Mouse (Mus musculus) forebrain, embryonic 12.5 days (tissue): ENCODE results near the gene Myo3b. TPM values are rescaled to one million over a fixed set of nuclear protein-coding genes. Genes with fewer than 3 reads are reported as not detected.
"Not testable (repeated sequence)": the region's sequence is repeated elsewhere in the genome, so short reads cannot be mapped to it uniquely, and the experiment has no call there.

Experiments
- ATAC-seq: fragments of 200-750 bp; cut with Nextera tagmentation; 2 replicates; pipeline ENCODE4 v1.8.0; 2017; ENCODE audit warnings: moderate TSS enrichment; ENCODE audit not compliant: low FRiP score
- H3K27ac ChIP-seq: fragments of 300-500 bp; sonication (generic); 2 replicates; pipeline ENCODE4 v1.5.1; 2016; ENCODE audit warnings: mild to moderate bottlenecking
- H3K27me3 ChIP-seq: fragments of 300-500 bp; sonication (generic); 2 replicates; pipeline ENCODE4 v1.6.1; 2016; ENCODE audit warnings: mild to moderate bottlenecking
- H3K36me3 ChIP-seq: fragments of 300-500 bp; sonication (generic); replicated peaks from 2 replicates; pipeline ENCODE4 v1.6.1; 2016; ENCODE audit warnings: mild to moderate bottlenecking
- H3K4me1 ChIP-seq: fragments of 300-500 bp; sonication (generic); 2 replicates; pipeline ENCODE4 v1.6.1; 2016
- H3K4me2 ChIP-seq: fragments of 300-500 bp; sonication (generic); 2 replicates; pipeline ENCODE4 v1.6.1; 2016; ENCODE audit warnings: mild to moderate bottlenecking, moderate library complexity
- H3K4me3 ChIP-seq: fragments of 300-500 bp; sonication (generic); replicated peaks from 2 replicates; pipeline ENCODE4 v1.5.1; 2016; ENCODE audit warnings: mild to moderate bottlenecking
- H3K9ac ChIP-seq: fragments of 300-500 bp; sonication (generic); 2 replicates; pipeline ENCODE4 v1.6.1; 2016; ENCODE audit warnings: mild to moderate bottlenecking
- H3K9me3 ChIP-seq: fragments of 300-500 bp; sonication (generic); 2 replicates; pipeline ENCODE4 v1.6.1; 2016
- WGBS: fragments of 180-500 bp; shearing (Covaris S2); methylation state at CpG from one replicate; pipeline ENCODE4 v1.1.7; 2016; 5-methylcytosine and 5-hydroxymethylcytosine counted together
- polyA plus RNA-seq: library from polyadenylated mRNA; unstranded; fragments of >200 nt; fragmentation: Nextera tagmentation; extraction: Ambion mirVana; gene quantifications from 2 replicates; pipeline ENCODE4 v1.2.1, GENCODE M21; 2016

Myo3b gene
- polyA plus RNA-seq = 0.06 and 0.15 TPM in 2 replicates

- H3K36me3 ChIP-seq = no peaks in the 10 kb centered on the region
- no peak within 1 kb of the TSS for H3K4me2 ChIP-seq
- H3K9me3 ChIP-seq = no peaks in the 10 kb centered on the region
- no peaks in the 10 kb centered on the region for H3K27me3 ChIP-seq
- H3K27ac ChIP-seq = no peak within 1 kb of the TSS
- no peak within 1 kb of the TSS for H3K4me3 ChIP-seq
- no peak within 1 kb of the TSS for H3K9ac ChIP-seq
- no peak for ATAC-seq
- 26% methylated on average over 7 of the region's 7 CpGs for WGBS
- H3K4me1 ChIP-seq = peaks cover 12% of the 10 kb centered on the region
Observed at GRCm38 (mm10) chr2:70038752-70039151, at the start of gene Myo3b. Gene Myo3b (plus strand): TSS chr2:70039126.

GRCm38 (mm10) chr2:69989224-69989623 is 49.7 kb upstream of the Myo3b start:
- Histone ChIP-seq H3K9ac (no peak overlapping the region), H3K4me3 (no peak overlapping the region), H3K27me3 (no peaks in the 10 kb centered on the region), H3K4me1 (no peaks in the 10 kb centered on the region), H3K36me3 (peaks cover 47% of the 10 kb centered on the region), H3K27ac (no peak overlapping the region), H3K9me3 (no peaks in the 10 kb centered on the region), H3K4me2 (no peak overlapping the region)
- ATAC-seq = no peak
- WGBS = 91% methylated on average over 6 of the region's 6 CpGs

- WGBS = 46% methylated on average over 2 of the region's 2 CpGs
- Histone ChIP-seq H3K9me3 (no peaks in the 10 kb centered on the region), H3K4me3 (no peak overlapping the region), H3K27ac (no peak overlapping the region), H3K4me2 (no peak overlapping the region), H3K27me3 (no peaks in the 10 kb centered on the region), H3K36me3 (peaks cover 48% of the 10 kb centered on the region), H3K4me1 (no peaks in the 10 kb centered on the region), H3K9ac (no peak overlapping the region)
- no peak for ATAC-seq
Observed at GRCm38 (mm10) chr2:69990647-69991046, 48.3 kb upstream of the Myo3b start.

GRCm38 (mm10) chr2:69994082-69994736 is 44.7 kb upstream of the Myo3b start:
- H3K36me3 ChIP-seq = peaks cover 51% of the 10 kb centered on the region
- not testable (repeated sequence) for H3K4me2 ChIP-seq, H3K9me3 ChIP-seq, H3K27ac ChIP-seq, H3K27me3 ChIP-seq, H3K4me3 ChIP-seq, ATAC-seq, H3K4me1 ChIP-seq, H3K9ac ChIP-seq
- 96% methylated on average over 3 of the region's 3 CpGs for WGBS

GRCm38 (mm10) chr2:69994779-69995178 is 44.1 kb upstream of the Myo3b start:
- Histone ChIP-seq H3K4me1 (no peaks in the 10 kb centered on the region), H3K4me3 (no peak overlapping the region), H3K27me3 (no peaks in the 10 kb centered on the region), H3K27ac (no peak overlapping the region), H3K9me3 (no peaks in the 10 kb centered on the region), H3K4me2 (no peak overlapping the region), H3K9ac (no peak overlapping the region), H3K36me3 (peaks cover 46% of the 10 kb centered on the region)
- 91% methylated on average over 2 of the region's 2 CpGs for WGBS
- ATAC-seq = no peak

- H3K27me3 ChIP-seq = no peaks in the 10 kb centered on the region
- no peak for ATAC-seq
- 89% methylated on average over 7 of the region's 7 CpGs for WGBS
Observed at GRCm38 (mm10) chr2:69999097-69999770, 39.7 kb upstream of the Myo3b start.

GRCm38 (mm10) chr2:70000316-70000715 is 38.6 kb upstream of the Myo3b start:
- 90% methylated on average over 6 of the region's 6 CpGs for WGBS
- no peaks in the 10 kb centered on the region for H3K4me1 ChIP-seq
- no peak overlapping the region for H3K4me2 ChIP-seq
- no peaks in the 10 kb centered on the region for H3K9me3 ChIP-seq
- ATAC-seq = no peak
- no peak overlapping the region for H3K4me3 ChIP-seq
- H3K27ac ChIP-seq = no peak overlapping the region
- no peak overlapping the region for H3K9ac ChIP-seq
- H3K36me3 ChIP-seq = peaks cover 31% of the 10 kb centered on the region
- no peaks in the 10 kb centered on the region for H3K27me3 ChIP-seq

More at GRCm38 (mm10) chr2:69999097-69999770, 39.7 kb upstream of the Myo3b start:
- Histone ChIP-seq H3K9ac (no peak overlapping the region), H3K4me3 (no peak overlapping the region), H3K36me3 (peaks cover 36% of the 10 kb centered on the region), H3K9me3 (no peaks in the 10 kb centered on the region), H3K4me2 (no peak overlapping the region), H3K27ac (no peak overlapping the region), H3K4me1 (no peaks in the 10 kb centered on the region)

GRCm38 (mm10) chr2:70006492-70006891 is 32.4 kb upstream of the Myo3b start:
- no peak for ATAC-seq
- H3K9me3 ChIP-seq = no peaks in the 10 kb centered on the region
- no peaks in the 10 kb centered on the region for H3K4me1 ChIP-seq
- H3K27ac ChIP-seq = no peak overlapping the region
- no peaks in the 10 kb centered on the region for H3K27me3 ChIP-seq
- H3K36me3 ChIP-seq = peaks cover 26% of the 10 kb centered on the region
- no peak overlapping the region for H3K9ac ChIP-seq
- no peak overlapping the region for H3K4me3 ChIP-seq
- WGBS = 91% methylated on average over 2 of the region's 2 CpGs
- no peak overlapping the region for H3K4me2 ChIP-seq

GRCm38 (mm10) chr2:70012941-70013340 is 26.0 kb upstream of the Myo3b start:
- no peak overlapping the region for H3K27ac ChIP-seq
- no peak overlapping the region for H3K4me3 ChIP-seq
- WGBS = 95% methylated on average over 8 of the region's 8 CpGs
- no peak for ATAC-seq
- no peaks in the 10 kb centered on the region for H3K9me3 ChIP-seq
- H3K27me3 ChIP-seq = no peaks in the 10 kb centered on the region
- no peak overlapping the region for H3K4me2 ChIP-seq
- H3K4me1 ChIP-seq = no peaks in the 10 kb centered on the region
- no peak overlapping the region for H3K9ac ChIP-seq
- H3K36me3 ChIP-seq = peaks cover 26% of the 10 kb centered on the region

- Histone ChIP-seq H3K4me2 (no peak overlapping the region), H3K27me3 (no peaks in the 10 kb centered on the region), H3K4me1 (no peaks in the 10 kb centered on the region), H3K9me3 (no peaks in the 10 kb centered on the region), H3K9ac (no peak overlapping the region), H3K36me3 (peaks cover 37% of the 10 kb centered on the region), H3K27ac (no peak overlapping the region), H3K4me3 (no peak overlapping the region)
- WGBS = 89% methylated on average over 6 of the region's 6 CpGs
- ATAC-seq = no peak
Observed at GRCm38 (mm10) chr2:70018236-70018635, 20.7 kb upstream of the Myo3b start.

- Histone ChIP-seq H3K4me3 (no peak overlapping the region), H3K9ac (no peak overlapping the region), H3K4me2 (no peak overlapping the region), H3K27me3 (no peaks in the 10 kb centered on the region), H3K9me3 (no peaks in the 10 kb centered on the region), H3K27ac (no peak overlapping the region), H3K4me1 (no peaks in the 10 kb centered on the region), H3K36me3 (peaks cover 25% of the 10 kb centered on the region)
- ATAC-seq = no peak
- 81% methylated on average over 2 of the region's 2 CpGs for WGBS
Observed at GRCm38 (mm10) chr2:70024454-70024853, 14.5 kb upstream of the Myo3b start.

GRCm38 (mm10) chr2:70025711-70026110 is 13.2 kb upstream of the Myo3b start:
- Histone ChIP-seq H3K9ac (no peak overlapping the region), H3K4me1 (no peaks in the 10 kb centered on the region), H3K4me3 (no peak overlapping the region), H3K27me3 (no peaks in the 10 kb centered on the region), H3K36me3 (peaks cover 21% of the 10 kb centered on the region), H3K9me3 (no peaks in the 10 kb centered on the region), H3K4me2 (no peak overlapping the region), H3K27ac (no peak overlapping the region)
- ATAC-seq = no peak
- 95% methylated on average over 5 of the region's 5 CpGs for WGBS

GRCm38 (mm10) chr2:70031472-70031871 is 7.5 kb upstream of the Myo3b start:
- no peak overlapping the region for H3K9ac ChIP-seq
- H3K27me3 ChIP-seq = peaks cover 4% of the 10 kb centered on the region; the same call in 1 of the 2 replicates
- H3K4me1 ChIP-seq = peaks cover 5% of the 10 kb centered on the region; the same call in 1 of the 2 replicates
- H3K9me3 ChIP-seq = no peaks in the 10 kb centered on the region
- ATAC-seq = no peak
- no peak overlapping the region for H3K27ac ChIP-seq
- H3K4me3 ChIP-seq = no peak overlapping the region
- H3K36me3 ChIP-seq = peaks cover 4% of the 10 kb centered on the region; the same call in 1 of the 2 replicates
- no peak overlapping the region for H3K4me2 ChIP-seq
- WGBS = 90% methylated on average over 2 of the region's 2 CpGs
